Mouse (Mus musculus) cerebellum, adult 2 months (tissue): ENCODE results near the gene Fam71a.

ENCODE experiments used
- CTCF ChIP-seq: fragments of 200-500 bp; IDR thresholded peaks from 2 replicates; pipeline ENCODE4 v1.5.1; 2011; ENCODE audit warnings: low read depth, mild to moderate bottlenecking, control low read depth, low read length, moderate library complexity, borderline replicate concordance; ENCODE audit not compliant: insufficient read depth
- POLR2A ChIP-seq: fragments of 200-500 bp; IDR thresholded peaks from 2 replicates; pipeline ENCODE4 v1.6.1; 2011; ENCODE audit warnings: low read length, control low read depth, borderline replicate concordance; ENCODE audit not compliant: insufficient read depth

DNA sequence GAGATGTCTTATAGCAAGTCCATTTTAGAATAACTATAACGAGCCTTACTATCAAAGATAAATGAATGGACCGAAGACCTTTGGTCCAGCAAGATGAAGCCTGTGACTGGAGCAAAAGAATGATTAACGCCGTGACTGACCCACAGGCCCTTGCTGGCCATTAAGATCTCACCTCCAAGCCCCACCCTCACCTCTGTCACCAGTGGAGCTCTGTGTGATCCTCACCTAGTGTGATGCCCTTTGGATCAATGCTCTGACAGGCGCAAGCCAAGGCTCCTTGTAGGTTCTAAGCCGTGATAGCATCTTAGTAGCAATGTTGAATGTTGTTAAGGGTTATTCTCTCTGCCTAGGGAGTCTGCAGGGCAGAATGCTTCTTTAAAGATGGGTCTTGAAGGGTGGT lies 31.4 kb upstream of the Fam71a start:
- TF ChIP-seq CTCF = no peak
- TF ChIP-seq POLR2A = no peak
